Mouse (Mus musculus) telencephalon, adult 2 months (tissue): ENCODE measurements around the gene Ccnd1.
"Not testable (repeated sequence)": the region's sequence is repeated elsewhere in the genome, so short reads cannot be mapped to it uniquely, and the experiment has no call there.

Experiments used
- DNase-seq: peaks from one replicate; pipeline ENCODE4 v3.0.0-alpha.2; 2011; ENCODE audit warnings: low read depth, low spot score

Gene Ccnd1

GRCm38 (mm10) chr7:144907793-144908192, 31.9 kb downstream of the Ccnd1 start:
- DNase-seq = no peak

- DNase-seq = no peak
These were observed 32.9 kb downstream of the Ccnd1 start for GRCm38 (mm10) chr7:144906708-144907397.

GRCm38 (mm10) chr7:144905514-144905913, 34.2 kb downstream of the Ccnd1 start:
- not testable (repeated sequence) for DNase-seq

GRCm38 (mm10) chr7:144898506-144898905, 41.2 kb downstream of the Ccnd1 start:
- no peak for DNase-seq

- DNase-seq = no peak
These were observed 43.2 kb downstream of the Ccnd1 start, which contains the start of gene Fgf15 for GRCm38 (mm10) chr7:144896294-144897218. Fgf15 (plus strand) TSS chr7:144896531.

- DNase-seq = no peak
These were observed 44.2 kb downstream of the Ccnd1 start for GRCm38 (mm10) chr7:144895305-144896111.

GRCm38 (mm10) chr7:144894706-144895105, 45.0 kb downstream of the Ccnd1 start:
- no peak for DNase-seq

DNA sequence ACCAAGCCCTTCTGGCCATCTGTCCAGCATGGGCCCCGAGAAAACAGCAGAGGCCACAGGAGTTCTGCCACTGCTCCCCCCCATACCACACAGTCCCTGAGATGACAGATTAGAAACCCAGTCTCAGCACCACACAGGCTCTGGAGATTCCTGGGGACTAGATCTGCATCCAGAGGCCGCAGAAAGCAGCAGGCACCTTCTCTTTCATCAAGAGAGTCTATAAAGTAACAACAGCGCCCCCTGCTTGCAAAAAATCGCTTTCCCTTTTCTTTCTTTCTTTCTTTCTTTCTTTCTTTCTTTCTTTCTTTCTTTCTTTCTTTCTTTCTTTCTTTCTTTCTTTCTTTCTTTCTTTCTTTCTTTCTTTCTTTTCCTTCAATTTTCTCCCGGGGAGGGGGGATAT, 45.5 kb downstream of the Ccnd1 start:
- no peak for DNase-seq

DNA sequence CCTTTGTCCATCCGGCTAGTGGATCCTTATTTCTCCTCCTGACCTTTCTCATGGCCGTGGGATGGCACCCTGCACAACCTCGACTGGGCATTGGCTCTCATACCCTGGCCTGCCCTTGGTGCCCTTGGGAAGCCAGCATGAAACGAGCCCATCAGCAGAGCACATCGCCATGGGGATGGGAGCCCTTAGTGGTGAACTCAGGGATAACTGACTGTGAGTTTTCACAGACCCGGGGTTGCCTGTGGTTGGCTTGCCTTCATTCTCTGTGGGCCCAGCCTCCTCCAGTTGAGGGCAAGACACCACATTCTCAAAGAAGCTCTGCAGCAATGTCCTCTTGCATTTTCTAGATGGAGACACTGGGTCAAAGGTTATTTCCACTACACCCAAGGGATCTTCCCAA, 47.4 kb downstream of the Ccnd1 start:
- no peak for DNase-seq

GRCm38 (mm10) chr7:144891863-144892262, 47.9 kb downstream of the Ccnd1 start:
- DNase-seq = no peak

DNA sequence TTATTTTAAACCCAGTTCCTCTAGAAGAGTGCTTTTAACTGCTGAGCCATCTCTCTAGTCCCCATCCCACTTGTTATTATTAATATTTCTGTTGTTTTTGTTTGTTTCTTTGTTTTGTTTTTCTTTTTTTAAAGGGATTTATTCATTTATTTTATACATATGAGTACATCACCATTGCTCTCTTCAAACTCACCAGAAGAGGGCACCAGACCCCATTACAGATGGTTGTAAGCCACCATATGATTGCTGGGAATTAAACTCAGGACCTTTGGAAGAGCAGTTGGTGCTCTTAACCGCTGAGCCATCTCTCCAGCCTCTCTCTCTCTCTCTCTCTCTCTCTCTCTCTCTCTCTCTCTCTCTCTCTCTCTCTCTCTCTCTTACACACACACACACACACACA, 49.1 kb downstream of the Ccnd1 start:
- DNase-seq = not testable (repeated sequence)

DNA sequence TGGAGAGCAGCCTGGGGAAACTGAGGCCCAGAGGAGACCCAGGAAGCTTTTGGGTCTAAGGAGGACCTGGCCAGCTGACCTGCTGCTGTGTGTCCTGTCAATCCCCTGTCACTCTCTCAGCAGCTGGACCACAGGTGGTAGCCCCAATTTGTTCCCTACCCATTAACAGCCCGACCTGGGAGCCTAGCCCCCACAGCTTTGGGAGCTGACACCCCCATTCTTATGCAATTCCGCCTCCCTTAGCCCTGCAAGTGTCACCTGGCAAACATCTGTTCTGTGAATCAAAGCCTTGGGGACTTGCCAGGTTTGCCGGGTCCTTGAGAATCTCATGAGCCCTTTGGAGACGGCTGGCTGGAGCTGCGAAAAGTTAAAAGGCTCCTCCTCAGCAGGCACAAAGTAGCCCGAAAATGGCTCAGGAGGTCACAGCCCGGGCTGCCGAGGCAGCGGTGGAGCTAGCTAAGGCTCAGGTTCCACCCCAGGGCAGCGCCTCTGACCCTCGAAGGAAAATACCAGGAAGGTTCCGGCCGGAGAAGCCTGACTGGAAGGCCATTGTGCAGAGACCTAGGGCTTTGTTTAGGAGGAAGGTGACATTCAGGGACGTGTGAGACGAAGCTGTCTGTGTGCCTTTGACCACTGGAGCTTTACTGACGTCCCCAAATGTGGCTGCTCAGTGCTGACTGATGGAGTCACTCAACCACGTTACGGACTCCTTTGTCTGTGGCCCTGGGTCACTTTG, 51.0 kb downstream of the Ccnd1 start:
- DNase-seq = no peak

GRCm38 (mm10) chr7:144887672-144888071, 52.1 kb downstream of the Ccnd1 start:
- DNase-seq = no peak

DNA sequence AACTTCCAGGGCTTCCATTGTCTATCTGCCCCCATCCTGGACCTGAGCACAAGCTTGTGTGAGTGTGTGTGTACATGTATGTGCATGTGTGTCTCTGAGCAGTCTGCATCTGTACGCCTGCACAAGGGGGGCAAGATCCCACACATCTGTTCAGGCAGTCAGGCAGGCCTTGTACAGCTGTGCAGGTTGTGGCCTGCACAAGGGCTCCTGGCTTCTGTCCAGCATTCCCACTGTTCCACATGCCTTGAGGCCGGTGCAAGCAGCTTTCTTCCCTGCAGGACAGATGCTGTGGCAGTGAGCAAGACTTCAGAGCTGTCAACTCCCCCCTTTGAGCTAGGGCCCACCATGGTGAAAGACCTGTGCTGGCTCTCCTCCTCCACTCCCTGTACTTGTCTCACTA, 56.6 kb downstream of the Ccnd1 start:
- DNase-seq = no peak
